Mouse (Mus musculus) myocyte (in vitro differentiated cells): ENCODE results near the gene Pitpnb.

ENCODE experiments used
- CEBPB ChIP-seq: IDR thresholded peaks from 2 replicates; pipeline ENCODE4 v1.6.1; 2011; ENCODE audit warnings: mild to moderate bottlenecking, moderate library complexity; ENCODE audit not compliant: poor library complexity, insufficient read depth, severe bottlenecking
- E2F4 ChIP-seq: IDR thresholded peaks from one replicate; pipeline ENCODE4 v1.6.1; 2011; ENCODE audit warnings: mild to moderate bottlenecking, control low read depth, moderate library complexity; ENCODE audit not compliant: insufficient read depth
- MAX ChIP-seq: IDR thresholded peaks from one replicate; pipeline ENCODE4 v1.6.1; 2011; ENCODE audit warnings: low read depth, mild to moderate bottlenecking, control low read depth
- MYOD1 ChIP-seq, 3 experiments: IDR thresholded peaks; one replicate each; pipeline ENCODE4 v1.6.1; 2011; ENCODE audit warnings: control low read depth in 2 of 3, low read depth in 2 of 3, mild to moderate bottlenecking in 2 of 3, moderate library complexity in 1 of 3; ENCODE audit not compliant: insufficient read length in 2 of 3, control insufficient read depth in 1 of 3
- POLR2A ChIP-seq: IDR thresholded peaks from one replicate; pipeline ENCODE4 v1.6.1; 2011; ENCODE audit warnings: low read depth, mild to moderate bottlenecking, control low read depth, moderate library complexity; ENCODE audit not compliant: insufficient read length
- POLR2AphosphoS2 ChIP-seq: IDR thresholded peaks from one replicate; pipeline ENCODE4 v1.6.1; 2011; ENCODE audit warnings: low read depth, control low read depth; ENCODE audit not compliant: insufficient read length
- TCF12 ChIP-seq: IDR thresholded peaks from one replicate; pipeline ENCODE4 v1.6.1; 2011; ENCODE audit warnings: mild to moderate bottlenecking, control low read depth; ENCODE audit not compliant: poor library complexity, insufficient read depth, severe bottlenecking
- TCF3 ChIP-seq: IDR thresholded peaks from one replicate; pipeline ENCODE4 v1.6.1; 2011; ENCODE audit warnings: low read depth, control low read depth; ENCODE audit not compliant: insufficient read length
- USF1 ChIP-seq: IDR thresholded peaks from one replicate; pipeline ENCODE4 v1.6.1; 2011; ENCODE audit warnings: low read depth, mild to moderate bottlenecking, control low read depth, moderate library complexity

- TF ChIP-seq POLR2A: no peak
- TF ChIP-seq TCF12: no peak
- TF ChIP-seq POLR2AphosphoS2: no peak
- TF ChIP-seq MYOD1 (IDR thresholded peaks at IDR 0.05; ENCODE audit: control insufficient read depth in 1 of 3, insufficient read length in 2 of 3, low read depth in 2 of 3): no peak
- TF ChIP-seq MAX: no peak
- TF ChIP-seq TCF3: no peak
- TF ChIP-seq E2F4: no peak
- TF ChIP-seq USF1: no peak
- no peak for TF ChIP-seq CEBPB
Observed at GRCm38 (mm10) chr5:111431007-111431730, 100.6 kb downstream of the Pitpnb start.
